Mouse (Mus musculus) regulatory T cell (primary cell): Measurements from ENCODE around the gene Gorasp1.

Experiments
- in situ Hi-C: fragments of 300-600 bp; cut with MboI, MseI; formaldehyde crosslinking; loops from one replicate; pipeline ENCODE4 v1.15.1; 2025; ENCODE audit warnings: high pct_unique_total_duplicates

Gorasp1 gene

GRCm38 (mm10) chr9:119937005-119937773 lies at the start of gene Gorasp1, which contains the start of gene Ttc21a:
Gene Gorasp1, minus strand, starts transcription at chr9:119937565.
Gene Ttc21a, plus strand, starts transcription at chr9:119937606.
- in situ Hi-C loops, result no loop called here

GRCm38 (mm10) chr9:119985881-119986574 lies 48.7 kb upstream of the Gorasp1 start:
- in situ Hi-C loops, result no loop called here

- in situ Hi-C loops, result no loop called here
Observed at GRCm38 (mm10) chr9:119984536-119985011, 47.2 kb upstream of the Gorasp1 start, which contains the start of gene Csrnp1. Gene Csrnp1, minus strand, starts transcription at chr9:119984658.

GRCm38 (mm10) chr9:119983585-119984535 lies 46.5 kb upstream of the Gorasp1 start:
- in situ Hi-C loops, result no loop called here

DNA sequence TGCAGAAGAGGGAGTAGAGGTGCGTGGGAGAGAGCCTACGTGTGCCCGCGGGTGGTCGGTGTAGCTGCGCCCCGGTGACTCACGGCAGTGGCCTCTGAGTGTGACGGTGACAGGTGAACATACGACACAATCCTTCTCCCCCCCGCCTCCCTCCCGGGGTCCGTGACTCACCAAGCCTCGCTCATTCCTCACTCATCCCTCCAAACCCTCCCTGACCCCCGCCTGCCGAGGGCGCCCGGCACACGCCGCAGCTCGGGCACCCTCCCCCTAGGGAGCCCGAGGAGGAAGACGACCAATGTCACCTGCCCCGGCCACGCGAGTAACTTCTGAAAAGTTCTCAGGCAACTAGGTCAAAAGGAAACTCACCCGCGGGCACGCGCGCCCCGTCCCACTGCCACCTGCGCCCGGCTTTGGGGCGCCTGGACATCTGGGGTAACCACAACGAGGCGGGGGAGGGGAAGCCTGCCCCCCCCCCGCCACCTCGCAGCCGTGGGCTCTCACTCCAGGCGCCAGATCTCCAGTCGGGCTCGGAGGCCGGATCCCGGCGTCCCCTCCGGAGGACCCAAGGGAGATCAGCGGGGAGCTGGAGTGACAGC lies 45.7 kb upstream of the Gorasp1 start:
- in situ Hi-C loops, result no loop called here

DNA sequence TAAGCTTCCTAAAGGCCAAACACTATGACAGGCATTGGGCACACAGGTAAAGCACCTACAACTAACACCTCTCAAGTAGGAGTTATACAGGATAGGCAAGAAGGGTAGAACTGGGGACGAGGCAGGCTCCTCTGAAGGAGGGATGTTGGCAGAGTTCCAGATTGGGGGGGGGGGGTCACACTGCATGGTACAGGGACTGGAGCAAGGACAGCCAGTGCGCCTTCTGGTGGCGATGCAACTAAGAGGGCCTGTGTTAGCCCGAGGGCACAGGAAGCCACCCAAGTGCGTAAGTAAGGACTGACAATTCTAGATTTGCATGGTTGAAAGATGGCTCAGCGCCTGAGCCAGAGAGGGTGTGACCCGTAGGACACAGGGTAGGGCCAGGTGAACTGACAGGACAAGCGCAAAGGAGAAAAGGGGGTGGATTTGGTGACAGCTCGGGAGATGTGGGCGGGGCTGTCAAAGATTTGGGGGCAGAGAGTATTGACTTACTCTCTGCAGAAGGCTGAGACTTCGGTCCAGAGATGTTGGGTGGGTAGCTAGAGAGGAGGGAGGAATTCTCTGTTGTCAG lies 45.0 kb upstream of the Gorasp1 start:
- in situ Hi-C loops, result no loop called here

DNA sequence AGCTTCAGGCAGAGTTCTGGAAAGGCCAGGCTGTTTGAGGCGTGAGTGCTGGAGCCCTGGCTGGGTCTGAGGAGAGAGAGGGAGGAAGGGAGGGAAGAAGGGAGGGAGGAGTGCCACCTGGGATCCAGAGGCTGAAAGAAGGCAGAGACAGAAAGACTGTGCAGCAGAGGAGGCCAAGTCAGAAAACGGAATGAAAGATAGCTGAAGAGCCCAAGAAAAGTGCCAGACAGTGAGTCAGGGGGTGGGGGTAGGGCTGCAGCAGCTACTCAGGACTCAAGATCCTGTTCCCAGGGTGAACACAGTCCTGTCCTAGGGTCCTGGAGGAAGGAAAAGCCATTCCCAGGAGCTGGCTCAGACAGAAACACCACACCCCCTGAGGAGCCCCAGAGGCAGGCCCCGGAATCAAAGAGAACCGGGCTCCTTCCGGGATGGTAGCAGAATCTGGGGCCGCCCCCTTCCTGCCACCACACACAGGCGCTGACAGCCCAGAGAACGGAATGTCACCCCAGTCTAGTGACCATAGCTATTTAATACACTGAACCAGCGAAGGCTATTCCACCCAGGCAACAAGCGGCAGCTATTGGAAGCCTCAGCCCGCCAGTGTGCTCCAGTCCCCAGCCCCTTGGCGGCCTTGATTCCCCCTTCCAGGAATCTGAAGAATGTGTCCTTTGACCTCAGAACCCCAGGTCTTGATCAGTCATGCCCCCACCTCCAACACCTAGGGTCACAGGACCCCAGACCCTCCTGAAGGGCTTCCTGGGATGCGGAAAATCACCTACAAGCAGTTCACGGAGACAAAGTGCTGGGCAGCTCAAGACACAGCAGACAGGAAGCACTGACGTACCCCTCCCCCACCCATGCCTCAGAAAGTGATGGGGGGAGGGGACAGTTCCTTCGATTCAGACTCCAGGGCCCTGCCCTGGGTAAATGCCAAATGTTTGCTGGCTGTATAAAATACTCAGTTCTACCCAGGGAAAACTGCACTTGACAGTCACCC lies 44.1 kb upstream of the Gorasp1 start:
- in situ Hi-C loops, result no loop called here

GRCm38 (mm10) chr9:119980770-119981182 lies 43.4 kb upstream of the Gorasp1 start:
- in situ Hi-C loops, result no loop called here

- in situ Hi-C loops, result no loop called here
Observed at GRCm38 (mm10) chr9:119979749-119980148, 42.4 kb upstream of the Gorasp1 start.

DNA sequence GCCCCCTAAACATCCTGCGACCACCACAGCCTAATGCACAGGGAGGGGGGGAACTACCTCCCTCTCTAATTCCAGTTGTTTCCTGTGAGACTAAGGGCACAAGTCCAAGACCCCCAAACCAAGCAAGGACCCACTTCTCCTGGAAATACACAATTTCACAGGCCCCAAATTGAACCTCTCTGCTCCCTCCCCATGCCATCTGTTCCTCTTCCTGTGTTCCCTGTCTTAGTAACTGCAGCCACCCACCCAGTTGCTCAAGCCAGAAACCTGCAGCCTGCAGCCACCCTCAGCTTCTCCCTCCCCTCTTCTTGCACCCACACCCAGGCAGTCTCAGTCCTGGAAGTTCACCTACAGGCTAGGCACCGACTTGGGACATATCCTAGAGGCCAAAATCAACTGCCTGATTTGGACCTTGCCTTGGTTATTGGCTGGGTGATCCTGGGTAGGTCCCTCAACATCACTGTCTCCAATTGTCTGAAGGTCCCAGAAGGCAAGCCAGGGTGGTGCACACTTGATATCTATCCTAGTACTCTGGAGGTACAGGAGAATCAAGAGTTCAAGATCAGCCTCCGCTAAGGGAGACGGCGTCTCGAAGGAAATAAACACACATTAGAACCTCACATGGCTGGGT lies 41.6 kb upstream of the Gorasp1 start:
- in situ Hi-C loops, result no loop called here

DNA sequence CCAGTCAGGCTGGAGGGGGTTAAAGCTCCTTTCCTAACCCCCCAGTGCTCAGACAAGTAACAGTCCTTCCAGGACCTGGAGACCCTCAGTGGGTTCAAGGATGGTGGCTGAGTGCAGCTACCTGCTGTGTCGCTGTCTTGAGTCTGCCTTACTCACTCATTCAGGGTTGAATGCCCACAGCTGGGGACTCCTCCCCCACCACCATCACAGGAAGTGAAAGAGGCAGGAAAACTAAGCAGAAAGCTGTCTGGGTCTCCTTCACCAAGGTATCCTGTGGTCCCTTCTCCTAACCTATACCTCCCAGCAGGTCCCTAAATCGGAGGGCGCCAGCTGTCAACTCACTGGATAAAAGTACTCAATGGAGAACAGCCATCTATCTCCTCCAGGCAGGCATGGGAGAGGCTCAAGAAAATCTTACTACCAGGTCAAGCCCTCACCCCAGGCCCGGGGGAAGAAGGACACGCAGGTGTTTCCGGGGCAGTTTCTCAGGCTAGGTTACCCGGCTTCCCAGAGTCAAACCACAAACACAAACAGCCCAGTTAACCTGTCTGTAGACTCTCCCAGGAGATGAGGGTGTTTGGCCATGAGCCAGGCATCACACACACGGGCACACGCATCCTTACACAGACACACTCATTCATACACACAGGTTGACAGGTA lies 40.9 kb upstream of the Gorasp1 start:
- in situ Hi-C loops, result no loop called here

DNA sequence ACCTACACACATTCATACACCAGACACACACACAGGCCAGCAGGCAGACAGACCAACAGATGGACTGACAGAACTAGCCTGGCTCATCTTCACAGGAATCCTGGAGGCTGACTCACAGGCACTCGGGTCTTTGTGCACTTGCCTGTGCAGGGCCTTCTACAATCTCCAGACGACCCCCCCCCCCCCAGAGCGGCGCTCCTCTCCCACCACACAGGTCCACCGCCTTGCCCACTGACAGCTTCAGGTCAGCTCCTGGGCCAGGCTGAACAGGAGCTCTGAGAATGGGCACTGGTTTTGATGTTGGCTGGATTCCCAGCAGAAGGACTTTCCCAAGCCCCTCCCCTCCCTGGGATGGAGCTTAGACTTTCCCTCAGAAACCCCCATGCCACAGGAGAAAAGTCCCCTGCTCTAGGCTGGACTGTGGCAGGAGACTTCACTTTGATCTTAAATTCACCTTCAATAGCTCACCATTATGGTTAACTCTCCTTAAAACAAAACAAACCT lies 40.2 kb upstream of the Gorasp1 start:
- in situ Hi-C loops, result no loop called here

- in situ Hi-C loops, result no loop called here
Observed at GRCm38 (mm10) chr9:119976704-119977556, 39.6 kb upstream of the Gorasp1 start.

- in situ Hi-C loops, result no loop called here
Observed at GRCm38 (mm10) chr9:119975286-119975685, 37.9 kb upstream of the Gorasp1 start.

DNA sequence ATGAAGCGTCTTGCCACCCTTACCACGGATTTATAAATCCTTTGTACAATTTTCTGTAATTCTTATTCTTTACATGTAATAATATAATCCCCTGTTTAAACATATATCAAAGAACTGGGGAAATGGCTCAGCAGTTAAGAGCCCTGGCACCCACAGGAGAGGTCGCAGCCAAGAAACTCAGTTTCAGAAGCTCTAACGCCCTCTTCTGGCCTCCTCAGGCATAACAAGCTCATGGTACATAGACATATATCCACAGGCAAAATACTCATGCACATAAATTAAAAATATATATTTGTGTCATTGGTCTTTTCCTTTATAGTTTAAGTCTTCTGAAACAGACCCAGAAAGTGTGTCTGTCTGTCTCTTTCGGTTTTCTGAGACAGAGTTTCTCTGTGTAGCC lies 37.2 kb upstream of the Gorasp1 start:
- in situ Hi-C loops, result no loop called here

- in situ Hi-C loops, result no loop called here
Observed at GRCm38 (mm10) chr9:119973869-119974520, 36.6 kb upstream of the Gorasp1 start.

DNA sequence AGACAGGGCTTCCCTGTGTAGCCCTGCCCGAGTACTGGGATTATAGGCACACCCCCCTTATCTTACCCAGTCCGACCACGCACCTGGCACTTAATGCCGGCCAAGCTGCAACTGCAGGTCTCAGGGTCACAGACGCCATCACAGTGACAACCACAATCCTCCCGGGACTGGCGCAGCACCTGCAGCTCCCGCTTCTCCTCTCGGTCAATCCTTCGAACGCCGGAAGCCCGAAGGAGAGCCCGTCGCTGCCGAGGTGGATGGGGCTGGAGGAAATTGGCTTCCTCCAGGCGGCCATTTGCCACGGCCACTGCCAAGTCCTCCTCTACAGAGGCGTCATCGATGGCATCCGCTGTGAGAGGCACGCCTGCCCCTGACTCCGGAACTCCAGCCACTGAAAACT lies 35.9 kb upstream of the Gorasp1 start:
- in situ Hi-C loops, result no loop called here
